Mouse (Mus musculus): Measurements from ENCODE around the gene Rrp8.
"Not testable (repeated sequence)": the region's sequence is repeated elsewhere in the genome, so short reads cannot be mapped to it uniquely, and the experiment has no call there.

Gene Rrp8

GRCm38 (mm10) chr7:105761813-105762484, 24.8 kb upstream of the Rrp8 start:
- TF ChIP-seq POU5F1 (IDR thresholded peaks at IDR 0.05; ENCODE audit: borderline replicate concordance, low read length) (no peak), NANOG (IDR thresholded peaks at IDR 0.05; ENCODE audit: borderline replicate concordance, low read length) (no peak), CTCF (conservative IDR thresholded peaks at IDR 0.05; ENCODE audit: low read length) (no peak)
- H3K9me3 ChIP-seq (ENCODE audit: low read length): no peaks in the 10 kb centered on the region
- H3K36me3 ChIP-seq (ENCODE audit: insufficient read depth, low read length): no peaks in the 10 kb centered on the region
- peaks cover 13% of the 10 kb centered on the region for H3K4me1 ChIP-seq (replicated peaks; ENCODE audit: low read depth, low read length)
- H3K4me3 ChIP-seq (replicated peaks; ENCODE audit: low read length): peak overlapping the region; percentile 81
- peaks cover 87% of the 10 kb centered on the region for H3K27me3 ChIP-seq (ENCODE audit: insufficient read depth, low read length)

DNA sequence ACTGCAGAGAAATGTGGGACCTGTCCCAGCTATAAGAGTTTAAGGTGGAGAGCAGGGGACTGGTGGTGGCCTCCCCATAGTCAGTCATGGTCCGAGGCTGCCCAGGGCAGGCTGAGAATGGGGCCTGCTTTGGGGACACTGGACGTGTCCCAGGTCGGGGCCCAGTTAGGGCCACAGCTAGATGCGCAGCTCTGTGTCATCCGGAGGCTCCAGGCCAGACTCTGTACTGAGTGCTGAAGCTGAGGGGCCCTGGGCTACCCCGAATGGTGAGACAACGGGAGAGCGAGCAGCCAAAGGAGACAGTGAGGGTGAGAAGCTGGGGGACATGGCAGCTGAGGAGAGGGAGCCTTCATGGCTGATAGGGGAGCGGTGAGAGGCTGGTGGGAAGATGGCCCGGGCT, 16.1 kb upstream of the Rrp8 start:
- peaks cover 26% of the 10 kb centered on the region for H3K4me1 ChIP-seq (replicated peaks; ENCODE audit: low read depth, low read length)
- H3K9me3 ChIP-seq (ENCODE audit: low read length): no peaks in the 10 kb centered on the region
- peaks cover 21% of the 10 kb centered on the region for H3K36me3 ChIP-seq (ENCODE audit: insufficient read depth, low read length)
- H3K27me3 ChIP-seq (ENCODE audit: insufficient read depth, low read length): peaks cover 47% of the 10 kb centered on the region
- no peak for TF ChIP-seq POU5F1 (IDR thresholded peaks at IDR 0.05; ENCODE audit: borderline replicate concordance, low read length)
- no peak for TF ChIP-seq NANOG (IDR thresholded peaks at IDR 0.05; ENCODE audit: borderline replicate concordance, low read length)
- TF ChIP-seq CTCF (conservative IDR thresholded peaks at IDR 0.05; ENCODE audit: low read length): no peak
- 0 out of 2 replicates have a peak overlapping the region, but pooled peaks have one; percentile 68 for H3K4me3 ChIP-seq (replicated peaks; ENCODE audit: low read length)

DNA sequence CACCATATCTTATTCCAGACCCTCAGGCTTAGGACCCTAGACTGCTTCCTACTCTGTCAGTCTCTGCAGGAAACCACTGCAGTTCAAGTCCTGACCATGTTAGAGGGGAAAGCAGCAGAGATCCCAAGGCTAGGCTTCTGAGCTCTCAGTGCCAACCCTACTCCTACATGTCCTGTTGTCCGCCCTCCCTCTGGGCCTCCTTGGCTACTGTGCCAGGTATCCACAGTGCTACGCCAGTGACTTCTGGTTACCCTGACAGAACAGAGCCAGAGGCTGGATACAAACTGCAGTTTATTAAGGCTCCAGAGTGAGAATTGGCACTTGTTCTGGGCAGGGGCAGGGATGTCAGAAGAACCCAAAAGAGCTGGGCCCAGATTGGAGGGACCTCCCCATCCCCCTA, 15.5 kb upstream of the Rrp8 start:
- Histone ChIP-seq H3K27me3 (ENCODE audit: insufficient read depth, low read length) (peaks cover 41% of the 10 kb centered on the region), H3K36me3 (ENCODE audit: insufficient read depth, low read length) (peaks cover 27% of the 10 kb centered on the region), H3K4me1 (replicated peaks; ENCODE audit: low read depth, low read length) (peaks cover 26% of the 10 kb centered on the region), H3K9me3 (ENCODE audit: low read length) (no peaks in the 10 kb centered on the region), H3K4me3 (replicated peaks; ENCODE audit: low read length) (no peak overlapping the region)
- TF ChIP-seq CTCF (conservative IDR thresholded peaks at IDR 0.05; ENCODE audit: low read length) (no peak), NANOG (IDR thresholded peaks at IDR 0.05; ENCODE audit: borderline replicate concordance, low read length) (no peak), POU5F1 (IDR thresholded peaks at IDR 0.05; ENCODE audit: borderline replicate concordance, low read length) (no peak)

- TF ChIP-seq POU5F1 (IDR thresholded peaks at IDR 0.05; ENCODE audit: borderline replicate concordance, low read length) (no peak), NANOG (IDR thresholded peaks at IDR 0.05; ENCODE audit: borderline replicate concordance, low read length) (no peak), CTCF (conservative IDR thresholded peaks at IDR 0.05; ENCODE audit: low read length) (no peak)
- peaks cover 32% of the 10 kb centered on the region for H3K27me3 ChIP-seq (ENCODE audit: insufficient read depth, low read length)
- H3K9me3 ChIP-seq (ENCODE audit: low read length): no peaks in the 10 kb centered on the region
- H3K4me1 ChIP-seq (replicated peaks; ENCODE audit: low read depth, low read length): peaks cover 26% of the 10 kb centered on the region
- H3K4me3 ChIP-seq (replicated peaks; ENCODE audit: low read length): peak within 1 kb of the TSS; percentile 89
- peaks cover 36% of the 10 kb centered on the region for H3K36me3 ChIP-seq (ENCODE audit: insufficient read depth, low read length)
Measured at GRCm38 (mm10) chr7:105751491-105752433, 14.6 kb upstream of the Rrp8 start, which contains the start of gene Tpp1. Tpp1 (minus strand) TSS chr7:105752235.

DNA sequence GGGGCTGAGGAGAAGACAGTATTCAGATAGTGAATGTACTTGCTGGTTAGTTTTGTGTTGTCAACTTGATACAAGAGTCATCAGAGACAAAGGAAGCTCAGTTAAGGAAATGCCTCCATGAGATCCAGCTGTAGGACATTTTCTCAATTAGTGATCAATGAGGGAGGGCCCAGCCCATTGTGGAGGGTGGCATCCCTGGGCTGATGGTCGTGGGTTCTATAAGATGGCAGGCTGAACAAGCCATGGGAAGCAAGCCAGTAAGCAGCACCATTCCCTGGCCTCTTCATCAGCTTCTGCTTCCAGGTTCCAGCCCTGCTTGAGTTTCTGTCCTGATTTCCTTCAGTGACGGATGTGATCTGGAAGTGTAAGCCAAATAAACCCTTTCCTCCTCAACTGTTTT, 10.6 kb upstream of the Rrp8 start:
- Histone ChIP-seq H3K9me3 (ENCODE audit: low read length) (no peaks in the 10 kb centered on the region), H3K4me3 (replicated peaks; ENCODE audit: low read length) (no peak overlapping the region), H3K27me3 (ENCODE audit: insufficient read depth, low read length) (no peaks in the 10 kb centered on the region), H3K36me3 (ENCODE audit: insufficient read depth, low read length) (peaks cover 54% of the 10 kb centered on the region), H3K4me1 (replicated peaks; ENCODE audit: low read depth, low read length) (peaks cover 27% of the 10 kb centered on the region)
- TF ChIP-seq CTCF (conservative IDR thresholded peaks at IDR 0.05; ENCODE audit: low read length) (no peak), POU5F1 (IDR thresholded peaks at IDR 0.05; ENCODE audit: borderline replicate concordance, low read length) (no peak), NANOG (IDR thresholded peaks at IDR 0.05; ENCODE audit: borderline replicate concordance, low read length) (no peak)

DNA sequence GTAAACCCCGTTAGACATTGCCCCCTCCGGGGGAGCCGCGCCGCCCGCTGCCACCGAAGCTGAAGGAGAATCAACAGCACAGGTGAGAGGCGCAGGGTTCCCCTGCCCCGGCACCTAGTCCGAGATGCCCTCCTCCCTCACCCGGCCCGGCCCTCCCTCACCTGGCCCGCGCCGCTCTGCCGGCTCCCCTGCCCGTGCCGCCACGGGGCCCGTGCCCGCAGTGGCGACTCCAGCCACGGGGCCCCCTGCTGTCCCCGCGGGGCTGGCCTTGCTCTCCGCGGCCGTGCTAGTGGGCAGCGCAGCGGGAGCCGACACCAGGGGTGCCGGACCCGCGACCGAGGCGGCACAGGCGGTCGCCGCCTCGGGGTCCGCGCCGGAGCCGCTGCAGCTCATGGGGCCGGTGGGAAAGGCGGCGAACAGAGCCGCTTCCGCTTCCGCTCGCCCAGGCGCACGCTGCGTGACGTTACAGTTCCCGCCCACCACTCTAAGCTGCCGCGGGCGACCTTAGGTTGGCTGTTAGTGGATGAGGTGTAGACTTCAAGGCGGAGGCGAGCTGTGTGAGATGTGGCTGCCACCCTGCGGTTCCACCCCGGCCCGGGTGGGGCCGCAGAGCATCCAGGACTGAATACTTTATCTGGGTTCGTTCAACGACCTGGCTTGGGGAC, 6.9 kb upstream of the Rrp8 start, which contains the start of gene Taf10:
Gene Taf10 (minus strand): TSS at position 436 of the 665 bp plus-strand sequence.
- Histone ChIP-seq H3K4me3 (replicated peaks; ENCODE audit: low read length) (peak within 1 kb of the TSS; percentile 95), H3K27me3 (ENCODE audit: insufficient read depth, low read length) (no peaks in the 10 kb centered on the region), H3K4me1 (replicated peaks; ENCODE audit: low read depth, low read length) (peaks cover 36% of the 10 kb centered on the region), H3K9me3 (ENCODE audit: low read length) (no peaks in the 10 kb centered on the region), H3K36me3 (ENCODE audit: insufficient read depth, low read length) (peaks cover 74% of the 10 kb centered on the region)
- no peak for TF ChIP-seq NANOG (IDR thresholded peaks at IDR 0.05; ENCODE audit: borderline replicate concordance, low read length)
- TF ChIP-seq POU5F1 (IDR thresholded peaks at IDR 0.05; ENCODE audit: borderline replicate concordance, low read length): no peak
- TF ChIP-seq CTCF (conservative IDR thresholded peaks at IDR 0.05; ENCODE audit: low read length): no peak

DNA sequence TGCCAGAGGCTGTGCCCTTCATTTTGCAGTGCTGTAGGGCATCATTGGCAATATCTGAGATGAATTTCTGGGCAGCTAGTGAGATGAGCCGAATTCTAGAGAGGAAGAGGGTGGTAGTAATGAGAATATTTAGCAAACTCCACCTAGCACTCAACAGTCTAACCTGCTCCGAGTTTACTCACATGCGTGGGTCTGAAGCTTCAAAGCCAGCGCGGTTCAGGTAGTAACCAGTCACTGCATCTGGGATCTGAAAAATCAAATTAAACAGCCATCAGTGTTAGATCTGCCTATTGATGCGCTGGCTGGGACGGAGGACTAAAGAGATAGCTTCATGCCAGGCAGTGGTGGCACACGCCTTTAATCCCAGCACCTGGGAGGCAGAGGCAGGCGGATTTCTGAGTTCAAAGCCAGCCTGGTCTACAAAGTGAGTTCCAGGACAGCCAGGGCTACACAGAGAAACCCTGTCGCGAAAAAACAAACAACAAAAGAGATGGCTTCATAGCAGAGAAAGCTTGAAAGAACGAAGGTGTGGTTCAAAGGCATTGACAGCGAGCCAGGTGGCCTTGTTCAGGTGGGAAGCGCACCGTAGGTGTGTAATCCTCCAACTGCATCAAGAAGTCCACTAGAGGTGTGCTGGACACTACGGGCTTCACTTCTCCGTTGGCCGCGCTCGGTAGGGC, 6.2 kb upstream of the Rrp8 start:
- peak overlapping the region; percentile 95 for H3K4me3 ChIP-seq (replicated peaks; ENCODE audit: low read length)
- H3K9me3 ChIP-seq (ENCODE audit: low read length): not testable (repeated sequence)
- peaks cover 67% of the 10 kb centered on the region for H3K36me3 ChIP-seq (ENCODE audit: insufficient read depth, low read length)

DNA sequence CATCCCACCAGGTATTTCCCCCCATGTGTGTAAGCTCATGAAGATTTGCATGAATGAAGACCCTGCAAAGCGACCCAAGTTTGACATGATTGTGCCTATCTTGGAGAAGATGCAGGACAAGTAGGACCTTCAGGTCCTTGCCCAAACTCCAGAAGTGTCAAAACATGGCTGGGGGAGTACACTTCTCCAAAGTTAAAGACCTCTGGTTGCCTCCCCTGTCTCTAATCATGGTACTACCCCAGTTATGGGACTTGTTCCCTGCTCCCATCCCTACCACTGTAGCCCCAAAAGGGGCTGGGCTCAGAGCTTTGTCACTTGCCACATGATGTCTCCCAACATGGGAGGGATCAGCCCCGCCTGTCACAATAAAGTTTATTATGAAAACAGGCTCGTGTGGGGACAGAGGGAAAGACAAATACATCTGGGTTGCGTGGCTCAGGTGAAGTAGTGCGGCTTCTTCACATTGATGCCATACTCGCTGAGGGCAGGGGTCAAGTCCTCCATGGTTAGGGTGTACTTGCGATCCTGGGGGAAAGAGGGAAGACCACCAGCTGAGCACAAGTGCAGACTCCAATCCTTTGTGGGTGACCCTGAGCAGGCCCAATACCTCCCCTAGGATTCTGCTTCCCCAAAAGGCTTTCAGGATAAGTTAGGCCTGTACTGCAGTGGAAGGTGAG, 5.5 kb upstream of the Rrp8 start:
- H3K27me3 ChIP-seq (ENCODE audit: insufficient read depth, low read length); H3K9me3 ChIP-seq (ENCODE audit: low read length): not testable (repeated sequence)
- H3K4me1 ChIP-seq (replicated peaks; ENCODE audit: low read depth, low read length): peaks cover 46% of the 10 kb centered on the region
- peaks cover 60% of the 10 kb centered on the region for H3K36me3 ChIP-seq (ENCODE audit: insufficient read depth, low read length)
- peak overlapping the region; percentile 95 for H3K4me3 ChIP-seq (replicated peaks; ENCODE audit: low read length)

More for the DNA sequence above, 6.2 kb upstream of the Rrp8 start:
- H3K27me3 ChIP-seq (ENCODE audit: insufficient read depth, low read length): not testable (repeated sequence)
- peaks cover 43% of the 10 kb centered on the region for H3K4me1 ChIP-seq (replicated peaks; ENCODE audit: low read depth, low read length)

Data from E14TG2a.4 (cell line).